Mouse (Mus musculus) kidney, postnatal 0 days (tissue): Measurements from ENCODE around the gene Pmepa1. TPM values are rescaled to one million over a fixed set of nuclear protein-coding genes. Genes with fewer than 3 reads are reported as not detected.

ENCODE experiments used
- ATAC-seq: fragments of 200-750 bp; cut with Nextera tagmentation; replicated peaks from 2 replicates; pipeline ENCODE4 v1.8.0; 2017; ENCODE audit warnings: low read depth, moderate number of reproducible peaks, moderate TSS enrichment, moderate library complexity; ENCODE audit not compliant: low FRiP score
- DNase-seq: peaks from one replicate; pipeline ENCODE4 v3.0.0-alpha.2; 2016; ENCODE audit warnings: low spot score
- H3K27ac ChIP-seq: fragments of 300-500 bp; sonication (generic); 2 replicates; pipeline ENCODE4 v1.5.1; 2014; ENCODE audit warnings: mild to moderate bottlenecking
- H3K27me3 ChIP-seq: fragments of 300-500 bp; sonication (generic); 2 replicates; pipeline ENCODE4 v1.6.1; 2014; ENCODE audit warnings: low read length, mixed read lengths; ENCODE audit not compliant: insufficient read depth
- H3K36me3 ChIP-seq: fragments of 300-500 bp; sonication (generic); 2 replicates; pipeline ENCODE4 v1.6.1; 2014; ENCODE audit warnings: low read length, mixed read lengths; ENCODE audit not compliant: insufficient read depth
- H3K4me1 ChIP-seq: fragments of 300-500 bp; sonication (generic); replicated peaks from 2 replicates; pipeline ENCODE4 v1.6.1; 2014; ENCODE audit warnings: antibody characterized with exemption, low read length, mixed read lengths; ENCODE audit not compliant: insufficient read depth
- H3K4me2 ChIP-seq: fragments of 300-500 bp; sonication (generic); 2 replicates; pipeline ENCODE4 v1.6.1; 2014; ENCODE audit warnings: mild to moderate bottlenecking, low read length, moderate library complexity, mixed read lengths
- H3K4me3 ChIP-seq: fragments of 300-500 bp; sonication (generic); replicated peaks from 2 replicates; pipeline ENCODE4 v1.5.1; 2014; ENCODE audit warnings: low read depth, low read length
- H3K9ac ChIP-seq: fragments of 300-500 bp; sonication (generic); 2 replicates; pipeline ENCODE4 v1.6.1; 2014; ENCODE audit warnings: low read depth, low read length
- H3K9me3 ChIP-seq: fragments of 300-500 bp; sonication (generic); replicated peaks from 2 replicates; pipeline ENCODE4 v1.6.1; 2016; ENCODE audit warnings: low read length, inconsistent platforms, mixed read lengths
- CTCF ChIP-seq: IDR thresholded peaks from 2 replicates; pipeline ENCODE4 v1.5.1; 2016; ENCODE audit warnings: antibody characterized with exemption, low read depth, mild to moderate bottlenecking, moderate library complexity
- WGBS: fragments of 180-500 bp; shearing (Covaris S2); extraction: QIAGEN DNeasy Blood & Tissue Kit; methylation state at CpG from one replicate; pipeline ENCODE4 v1.1.7; 2014; 5-methylcytosine and 5-hydroxymethylcytosine counted together
- polyA plus RNA-seq: library from polyadenylated mRNA; unstranded; fragments of >200 nt; fragmentation: Nextera tagmentation; extraction: Ambion mirVana; gene quantifications from 2 replicates; pipeline ENCODE4 v1.2.1, GENCODE M21; 2015

Pmepa1 gene
- polyA plus RNA-seq, 1 experiment from 2014 or later = 5.8 TPM

DNA sequence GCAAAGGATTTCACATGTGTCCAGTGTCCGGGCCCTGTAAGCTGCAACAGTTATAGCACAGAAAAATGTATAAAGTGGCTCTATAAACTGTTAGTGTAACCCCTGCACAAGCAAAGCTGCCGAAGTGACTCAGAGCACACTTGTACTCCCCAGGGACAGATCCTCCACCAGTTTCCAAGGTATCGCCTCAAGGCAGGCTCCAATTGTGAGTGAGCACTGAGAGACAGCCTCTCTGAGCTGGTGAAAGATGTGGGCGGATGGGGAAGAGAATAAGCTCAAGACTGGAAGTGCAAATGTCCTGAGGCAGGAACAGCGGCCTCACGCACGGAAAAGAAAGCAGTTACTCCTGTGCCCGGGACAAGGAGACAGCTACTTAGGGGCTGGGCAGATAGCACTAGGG, 26.4 kb downstream of the Pmepa1 start:
- Histone ChIP-seq H3K27ac (peak overlapping the region; percentile 47; the same call in 1 of the 2 replicates), H3K4me2 (no peak overlapping the region), H3K9me3 (no peaks in the 10 kb centered on the region), H3K36me3 (no peaks in the 10 kb centered on the region), H3K27me3 (no peaks in the 10 kb centered on the region), H3K4me3 (no peak overlapping the region), H3K4me1 (peaks cover 80% of the 10 kb centered on the region), H3K9ac (no peak overlapping the region)
- WGBS = 71% methylated on average over 8 of the region's 8 CpGs
- ATAC-seq (no peak), DNase-seq (no peak)
- TF ChIP-seq CTCF = no peak

GRCm38 (mm10) chr2:173249386-173249785, 26.9 kb downstream of the Pmepa1 start:
- ATAC-seq (no peak), DNase-seq (no peak)
- no peak overlapping the region for H3K4me3 ChIP-seq
- peaks cover 78% of the 10 kb centered on the region for H3K4me1 ChIP-seq
- H3K9ac ChIP-seq = no peak overlapping the region
- no peak overlapping the region for H3K27ac ChIP-seq
- H3K36me3 ChIP-seq = no peaks in the 10 kb centered on the region
- no peaks in the 10 kb centered on the region for H3K9me3 ChIP-seq
- H3K4me2 ChIP-seq = no peak overlapping the region
- no peaks in the 10 kb centered on the region for H3K27me3 ChIP-seq
- no peak for TF ChIP-seq CTCF
- WGBS = 30% methylated on average over 3 of the region's 3 CpGs

DNA sequence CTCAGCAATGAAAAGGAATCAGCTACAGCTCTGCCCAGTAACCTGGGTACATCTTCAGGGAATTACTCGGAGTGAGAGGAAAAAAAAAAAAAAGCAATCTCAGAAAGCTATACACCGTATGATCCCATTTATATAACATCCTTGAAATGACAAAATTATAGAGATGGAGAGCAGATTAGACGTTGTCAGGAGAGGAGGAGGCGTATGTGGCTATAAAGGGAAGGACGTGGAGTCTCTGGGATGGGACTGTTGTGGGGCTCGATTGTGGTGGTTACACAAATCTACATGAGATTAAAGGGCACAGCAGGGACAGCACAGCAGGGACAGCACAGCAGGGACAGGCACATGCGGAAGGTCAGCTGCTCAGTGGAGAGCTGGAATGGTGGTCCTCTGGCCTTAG, 27.5 kb downstream of the Pmepa1 start:
- H3K9me3 ChIP-seq = no peaks in the 10 kb centered on the region
- no peaks in the 10 kb centered on the region for H3K36me3 ChIP-seq
- H3K4me2 ChIP-seq = no peak overlapping the region
- WGBS = 84% methylated on average over 7 of the region's 7 CpGs
- H3K27me3 ChIP-seq = no peaks in the 10 kb centered on the region
- peaks cover 74% of the 10 kb centered on the region for H3K4me1 ChIP-seq
- no peak overlapping the region for H3K4me3 ChIP-seq
- ATAC-seq = no peak
- H3K27ac ChIP-seq = 0 out of 2 replicates have a peak overlapping the region, but pooled peaks have one; percentile 55
- DNase-seq = no peak
- no peak for TF ChIP-seq CTCF
- no peak overlapping the region for H3K9ac ChIP-seq

GRCm38 (mm10) chr2:173247911-173248310, 28.4 kb downstream of the Pmepa1 start:
- H3K27ac ChIP-seq = peak overlapping the region; percentile 55
- ATAC-seq = no peak; the same call in 1 of the 2 replicates
- no peaks in the 10 kb centered on the region for H3K27me3 ChIP-seq
- no peak overlapping the region for H3K4me2 ChIP-seq
- no peaks in the 10 kb centered on the region for H3K9me3 ChIP-seq
- H3K36me3 ChIP-seq = no peaks in the 10 kb centered on the region
- H3K4me3 ChIP-seq = no peak overlapping the region
- peaks cover 68% of the 10 kb centered on the region for H3K4me1 ChIP-seq
- WGBS = 22% methylated on average over 2 of the region's 2 CpGs
- H3K9ac ChIP-seq = no peak overlapping the region
- no peak for DNase-seq
- no peak for TF ChIP-seq CTCF

- no peak for DNase-seq
- Histone ChIP-seq H3K4me3 (no peak overlapping the region), H3K9me3 (no peaks in the 10 kb centered on the region), H3K9ac (no peak overlapping the region), H3K4me2 (no peak overlapping the region), H3K4me1 (peaks cover 63% of the 10 kb centered on the region), H3K36me3 (no peaks in the 10 kb centered on the region), H3K27me3 (no peaks in the 10 kb centered on the region), H3K27ac (peak overlapping the region; percentile 55)
- no peak for TF ChIP-seq CTCF
- WGBS = 55% methylated on average over 2 of the region's 2 CpGs
- no peak for ATAC-seq
Observed at GRCm38 (mm10) chr2:173247197-173247596, 29.1 kb downstream of the Pmepa1 start.

GRCm38 (mm10) chr2:173246688-173247087, 29.6 kb downstream of the Pmepa1 start:
- H3K36me3 ChIP-seq = 0 out of 2 replicates have a peak, but pooled peaks cover 1% of the 10 kb centered on the region
- H3K27ac ChIP-seq = peak overlapping the region; percentile 55; the same call in 1 of the 2 replicates
- ATAC-seq (no peak), DNase-seq (no peak)
- H3K4me3 ChIP-seq = no peak overlapping the region
- peaks cover 58% of the 10 kb centered on the region for H3K4me1 ChIP-seq
- H3K4me2 ChIP-seq = no peak overlapping the region
- no peaks in the 10 kb centered on the region for H3K9me3 ChIP-seq
- 78% methylated on average over 8 of the region's 8 CpGs for WGBS
- no peak overlapping the region for H3K9ac ChIP-seq
- no peaks in the 10 kb centered on the region for H3K27me3 ChIP-seq
- peak; percentile 53 for TF ChIP-seq CTCF

- ATAC-seq = no peak
Observed at GRCm38 (mm10) chr2:173245258-173245657, 31.1 kb downstream of the Pmepa1 start.

More at GRCm38 (mm10) chr2:173245258-173245657, 31.1 kb downstream of the Pmepa1 start:
- Histone ChIP-seq H3K4me3 (no peak overlapping the region), H3K36me3 (0 out of 2 replicates have a peak, but pooled peaks cover 6% of the 10 kb centered on the region), H3K27ac (no peak overlapping the region), H3K4me2 (no peak overlapping the region), H3K9ac (no peak overlapping the region), H3K4me1 (peaks cover 44% of the 10 kb centered on the region), H3K27me3 (no peaks in the 10 kb centered on the region), H3K9me3 (no peaks in the 10 kb centered on the region)
- DNase-seq = no peak
- WGBS = 83% methylated on average over 20 of the region's 20 CpGs
- no peak for TF ChIP-seq CTCF
